In genomic region chr15:82223657-82224601, GRCm38 (mm10) we compare ENCODE assay signal across 8 mouse cellular contexts. TPM values are rescaled to one million over a fixed set of nuclear protein-coding genes. Genes with fewer than 3 reads are reported as not detected.
A peak's percentile ranks its signal among the peaks of the same experiment; 100 is the strongest.
DNase-seq lines count a peak whose midpoint lies in the region; ATAC-seq lines count a peak whose summit lies in the region.

Tnfrsf13c (minus strand) TSS chr15:82224369.

- H3K4me1 ChIP-seq in forebrain, embryonic 13.5 days: peaks cover 28% of the 10 kb centered on the region
- H3K4me1 ChIP-seq in intestine, embryonic 15.5 days (replicated peaks): peaks cover 10% of the 10 kb centered on the region

- peak within 1 kb of the TSS; percentile 37 for H3K4me3 ChIP-seq in forebrain, embryonic 13.5 days
- H3K4me3 ChIP-seq in intestine, embryonic 15.5 days (replicated peaks): peak within 1 kb of the TSS; percentile 33

- no peaks in the 10 kb centered on the region for H3K9me3 ChIP-seq in forebrain, embryonic 13.5 days (replicated peaks)
- H3K9me3 ChIP-seq in intestine, embryonic 15.5 days: no peaks in the 10 kb centered on the region

- peaks cover 23% of the 10 kb centered on the region for H3K27me3 ChIP-seq in forebrain, embryonic 13.5 days
- peaks cover 41% of the 10 kb centered on the region for H3K27me3 ChIP-seq in intestine, embryonic 15.5 days (replicated peaks)
- no peaks in the 10 kb centered on the region for H3K27me3 ChIP-seq in splenic B cell, adult 2 months (ENCODE audit: control insufficient read depth, insufficient read depth, low read length, poor library complexity, severe bottlenecking)

- no peak within 1 kb of the TSS for H3K27ac ChIP-seq in forebrain, embryonic 13.5 days
- H3K27ac ChIP-seq in intestine, embryonic 15.5 days: no peak within 1 kb of the TSS

- peak; percentile 51; the same call in 1 of the 2 replicates for ATAC-seq in forebrain, embryonic 13.5 days
- ATAC-seq in intestine, embryonic 15.5 days: peak; percentile 62; the same call in 1 of the 2 replicates
- ATAC-seq in megakaryocyte, adult 5-6 weeks (ENCODE audit: poor library complexity, severe bottlenecking): peak; percentile 86

- 3% methylated on average over 44 of the region's 44 CpGs for WGBS in forebrain, embryonic 13.5 days
- 1% methylated on average over 44 of the region's 44 CpGs for WGBS in intestine, embryonic 15.5 days

- peak; percentile 26 for DNase-seq in adrenal gland, adult 2 months
- no peak for DNase-seq in adrenal gland, postnatal 25 days
- peak; percentile 58 for DNase-seq in CD4-positive, CD25-positive, alpha-beta regulatory T cell, adult 2 months (ENCODE audit: low read depth, low spot score)
- peak; percentile 88 for DNase-seq in splenic B cell, adult 2 months (ENCODE audit: low read depth, low spot score)
- no peak for DNase-seq in embryo, embryonic 9.5 days (ENCODE audit: extremely low spot score)

- H3K36me3 ChIP-seq in forebrain, embryonic 13.5 days (ENCODE audit: poor library complexity, severe bottlenecking): no peaks in the 10 kb centered on the region
- no peaks in the 10 kb centered on the region for H3K36me3 ChIP-seq in intestine, embryonic 15.5 days
- peaks cover 7% of the 10 kb centered on the region; the same call in 1 of the 2 replicates for H3K36me3 ChIP-seq in splenic B cell, adult 2 months (ENCODE audit: control insufficient read depth, insufficient read depth, low read length, poor library complexity, severe bottlenecking)

- H3K9ac ChIP-seq in forebrain, embryonic 13.5 days: peak within 1 kb of the TSS; percentile 62
- H3K9ac ChIP-seq in intestine, embryonic 15.5 days: no peak within 1 kb of the TSS; the same call in 1 of the 2 replicates

- peak within 1 kb of the TSS; percentile 70 for H3K4me2 ChIP-seq in forebrain, embryonic 13.5 days
- peak within 1 kb of the TSS; percentile 79 for H3K4me2 ChIP-seq in intestine, embryonic 15.5 days (replicated peaks)

RNA-seq across cellular contexts. Expression of gene Tnfrsf13c, which starts in this region (rescaled TPM):
- total RNA-seq in adrenal gland, adult 2 months (2021): not detected
- polyA plus RNA-seq in adrenal gland, adult 2 months (2012; rRNA removed): 0.08 and 0.15 TPM in 2 replicates
- total RNA-seq in adrenal gland, postnatal 25 days (2021): 0.21 TPM in 1 of 2 replicates, not detected in the other
- polyA plus RNA-seq in forebrain, embryonic 13.5 days (2015; fragmentation: Nextera tagmentation; extraction: Ambion mirVana): 0.15 and 0.22 TPM in 2 replicates
- 0.25 TPM in 1 of 2 replicates, not detected in the other for polyA plus RNA-seq in intestine, embryonic 15.5 days (2015; fragmentation: Nextera tagmentation; extraction: Ambion mirVana)
- 1.8 and 2.7 TPM in 2 replicates for total RNA-seq in megakaryocyte, adult 5-6 weeks (2015)
- total RNA-seq in megakaryocyte, adult 5-6 weeks (2017): 1.0 and 1.5 TPM in 2 replicates

Comparison
In these comparisons a context has a peak if more than half of its experiments do, and no peak if none do; other contexts are left out.
1. Peak in DNase-seq in adrenal gland, adult 2 months; RNA of the gene not detected or under 1 TPM.
2. Peak in ATAC-seq, H3K4me3 ChIP-seq, H3K9ac ChIP-seq and H3K4me2 ChIP-seq in forebrain, embryonic 13.5 days; RNA of the gene not detected or under 1 TPM.
3. Peak in ATAC-seq, H3K4me3 ChIP-seq and H3K4me2 ChIP-seq in intestine, embryonic 15.5 days; RNA of the gene not detected or under 1 TPM.
4. DNase-seq: peak in CD4-positive, CD25-positive, alpha-beta regulatory T cell, adult 2 months (single experiment) and splenic B cell, adult 2 months (single experiment); none in adrenal gland, postnatal 25 days (single experiment) and embryo, embryonic 9.5 days (single experiment).
5. Peak in every context shown above with its lines, with median percentiles within 50 percentile points of each other: ATAC-seq.